8 mouse cellular contexts compared by ENCODE assay signal in genomic region chr5:64503514-64503913, GRCm38 (mm10).
A peak's percentile ranks its signal among the peaks of the same experiment; 100 is the strongest.
DNase-seq lines count a peak whose midpoint lies in the region; ATAC-seq and TF ChIP-seq lines count a peak whose summit lies in the region.

No protein-coding gene starts in this region.

- ATAC-seq in heart, embryonic 13.5 days (ENCODE audit: extremely low read depth, insufficient number of reproducible peaks, low FRiP score, low TSS enrichment), result no peak
- ATAC-seq in limb, embryonic 13.5 days (ENCODE audit: low FRiP score, low read depth), result no peak
- ATAC-seq in stomach, embryonic 16.5 days (ENCODE audit: insufficient read depth, low FRiP score), result 0 out of 2 replicates have a peak, but pooled peaks have one; percentile 12
- no peak for ATAC-seq in forebrain, embryonic 16.5 days

- no peaks in the 10 kb centered on the region for H3K9me3 ChIP-seq in heart, embryonic 13.5 days
- H3K9me3 ChIP-seq in limb, embryonic 13.5 days, result no peaks in the 10 kb centered on the region
- no peaks in the 10 kb centered on the region for H3K9me3 ChIP-seq in stomach, embryonic 16.5 days (replicated peaks; ENCODE audit: control insufficient read depth, low read length)
- H3K9me3 ChIP-seq in forebrain, embryonic 16.5 days (ENCODE audit: control insufficient read depth, low read length), result no peaks in the 10 kb centered on the region

- H3K4me2 ChIP-seq in heart, embryonic 13.5 days, result no peak overlapping the region
- no peak overlapping the region for H3K4me2 ChIP-seq in limb, embryonic 13.5 days (replicated peaks)
- H3K4me2 ChIP-seq in stomach, embryonic 16.5 days (ENCODE audit: low read depth, low read length), result no peak overlapping the region
- no peak overlapping the region for H3K4me2 ChIP-seq in forebrain, embryonic 16.5 days (ENCODE audit: low read length)

- no peak for TF ChIP-seq POLR2A in bone marrow macrophage, adult 2 months (IDR thresholded peaks at IDR 0.05; ENCODE audit: borderline replicate concordance, low read depth, low read length)

- peak overlapping the region; percentile 42 for H3K27ac ChIP-seq in bone marrow macrophage, adult 2 months (ENCODE audit: insufficient read depth, low read depth, low read length)
- H3K27ac ChIP-seq in heart, embryonic 13.5 days (replicated peaks), result peak overlapping the region; percentile 71
- peak overlapping the region; percentile 58; the same call in 1 of the 2 replicates for H3K27ac ChIP-seq in limb, embryonic 13.5 days
- peak overlapping the region; percentile 47 for H3K27ac ChIP-seq in stomach, embryonic 16.5 days (ENCODE audit: low read length)
- H3K27ac ChIP-seq in forebrain, embryonic 16.5 days (ENCODE audit: low read length), result no peak overlapping the region

- TF ChIP-seq CTCF in bone marrow macrophage, adult 2 months (IDR thresholded peaks at IDR 0.05; ENCODE audit: low read depth, low read length), result no peak

- H3K27me3 ChIP-seq in heart, embryonic 13.5 days (replicated peaks), result no peaks in the 10 kb centered on the region
- H3K27me3 ChIP-seq in limb, embryonic 13.5 days, result no peaks in the 10 kb centered on the region
- no peaks in the 10 kb centered on the region for H3K27me3 ChIP-seq in stomach, embryonic 16.5 days (ENCODE audit: control insufficient read depth, insufficient read depth, low read length)
- H3K27me3 ChIP-seq in forebrain, embryonic 16.5 days (replicated peaks; ENCODE audit: control insufficient read depth, insufficient read depth, low read length), result no peaks in the 10 kb centered on the region

- peaks cover 28% of the 10 kb centered on the region for H3K4me1 ChIP-seq in bone marrow macrophage, adult 2 months (ENCODE audit: control insufficient read depth, insufficient read depth, low read length)
- H3K4me1 ChIP-seq in heart, embryonic 13.5 days, result peaks cover 49% of the 10 kb centered on the region
- peaks cover 36% of the 10 kb centered on the region for H3K4me1 ChIP-seq in limb, embryonic 13.5 days
- H3K4me1 ChIP-seq in stomach, embryonic 16.5 days (ENCODE audit: control insufficient read depth, insufficient read depth, low read length), result peaks cover 23% of the 10 kb centered on the region
- peaks cover 25% of the 10 kb centered on the region for H3K4me1 ChIP-seq in forebrain, embryonic 16.5 days (replicated peaks; ENCODE audit: control insufficient read depth, insufficient read depth, low read length)

- 22% methylated on average over 4 of the region's 4 CpGs for WGBS in heart, embryonic 13.5 days
- 18% methylated on average over 4 of the region's 4 CpGs for WGBS in limb, embryonic 13.5 days
- WGBS in stomach, embryonic 16.5 days, result 20% methylated on average over 4 of the region's 4 CpGs
- 28% methylated on average over 4 of the region's 4 CpGs for WGBS in forebrain, embryonic 16.5 days

- peak; percentile 39 for DNase-seq in left cerebral cortex, adult 11 months (ENCODE audit: low spot score)
- DNase-seq in left cerebral cortex, adult 18-20 months (ENCODE audit: low spot score in 2 of 2), result no peak
- DNase-seq in MN1 (ENCODE audit: low spot score), result peak; percentile 20

- H3K4me3 ChIP-seq in bone marrow macrophage, adult 2 months (ENCODE audit: insufficient read depth, low read length), result no peak overlapping the region
- H3K4me3 ChIP-seq in heart, embryonic 13.5 days, result no peak overlapping the region
- H3K4me3 ChIP-seq in limb, embryonic 13.5 days, result no peak overlapping the region
- no peak overlapping the region for H3K4me3 ChIP-seq in stomach, embryonic 16.5 days (replicated peaks; ENCODE audit: low read length)
- no peak overlapping the region for H3K4me3 ChIP-seq in forebrain, embryonic 16.5 days (replicated peaks; ENCODE audit: low read length)

- peak overlapping the region; percentile 60 for H3K9ac ChIP-seq in heart, embryonic 13.5 days
- H3K9ac ChIP-seq in limb, embryonic 13.5 days, result peak overlapping the region; percentile 25; the same call in 1 of the 2 replicates
- peak overlapping the region; percentile 4; the same call in 1 of the 2 replicates for H3K9ac ChIP-seq in stomach, embryonic 16.5 days (ENCODE audit: low read length)
- H3K9ac ChIP-seq in forebrain, embryonic 16.5 days (replicated peaks; ENCODE audit: low read depth, low read length), result no peak overlapping the region

- H3K36me3 ChIP-seq in heart, embryonic 13.5 days, result no peaks in the 10 kb centered on the region
- no peaks in the 10 kb centered on the region for H3K36me3 ChIP-seq in limb, embryonic 13.5 days
- no peaks in the 10 kb centered on the region for H3K36me3 ChIP-seq in stomach, embryonic 16.5 days (ENCODE audit: control insufficient read depth, insufficient read depth, low read length)
- H3K36me3 ChIP-seq in forebrain, embryonic 16.5 days (ENCODE audit: control insufficient read depth, insufficient read depth), result no peaks in the 10 kb centered on the region

Comparison
In these comparisons a context has a peak if more than half of its experiments do, and no peak if none do; other contexts are left out.
1. DNase-seq: peak in left cerebral cortex, adult 11 months (single experiment) and MN1 (single experiment); none in left cerebral cortex, adult 18-20 months (0 of 2).